Mouse (Mus musculus) lung, adult 2 months (tissue): Measurements from ENCODE around the gene Adam12.

Source experiments
- CTCF ChIP-seq: fragments of 200-500 bp; IDR thresholded peaks from 2 replicates; pipeline ENCODE4 v1.5.1; 2011; ENCODE audit warnings: mild to moderate bottlenecking, low read length, control low read depth; ENCODE audit not compliant: insufficient read depth
- POLR2A ChIP-seq: fragments of 200-500 bp; IDR thresholded peaks from 2 replicates; pipeline ENCODE4 v1.6.1; 2011; ENCODE audit warnings: low read depth, mild to moderate bottlenecking, control low read depth, low read length, borderline replicate concordance; ENCODE audit errors: extremely low read depth

DNA sequence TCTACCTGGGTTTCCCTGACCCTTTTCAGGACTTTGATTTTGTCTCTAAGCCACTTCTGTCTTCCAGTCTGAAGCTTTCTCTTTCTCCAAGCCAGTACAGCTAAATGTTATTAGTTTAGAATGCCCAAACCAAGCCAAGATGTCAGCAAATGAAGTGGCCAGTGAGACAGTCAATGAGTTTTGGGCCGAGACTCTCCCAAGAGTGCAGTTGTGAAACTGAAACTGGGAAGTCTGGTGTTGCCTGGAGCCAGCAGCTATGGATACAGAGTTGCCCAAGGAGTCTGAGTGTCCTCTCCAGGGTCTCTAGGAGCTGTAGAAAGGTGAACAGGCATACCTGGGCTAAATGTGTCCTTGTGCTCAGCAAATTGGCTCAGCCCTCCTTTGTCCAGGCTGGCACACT is 260.9 kb downstream of the Adam12 start:
- TF ChIP-seq CTCF (no peak), POLR2A (no peak)
